Mouse (Mus musculus) neural tube, embryonic 14.5 days (tissue): ENCODE measurements around the gene Pi4ka. TPM values are rescaled to one million over a fixed set of nuclear protein-coding genes. Genes with fewer than 3 reads are reported as not detected.
"Not testable (repeated sequence)": the region's sequence is repeated elsewhere in the genome, so short reads cannot be mapped to it uniquely, and the experiment has no call there.

Source experiments
- ATAC-seq: fragments of 200-750 bp; cut with Nextera tagmentation; 2 replicates; pipeline ENCODE4 v1.8.0; 2017; ENCODE audit warnings: low read depth, mild to moderate bottlenecking, moderate TSS enrichment, moderate library complexity
- H3K27ac ChIP-seq: fragments of 300-500 bp; sonication (generic); 2 replicates; pipeline ENCODE4 v1.5.1; 2014; ENCODE audit warnings: low read depth, mild to moderate bottlenecking, control low read depth, low read length, moderate library complexity, mixed read lengths
- H3K27me3 ChIP-seq: fragments of 300-500 bp; sonication (generic); 2 replicates; pipeline ENCODE4 v1.6.1; 2014; ENCODE audit warnings: low read length; ENCODE audit not compliant: control insufficient read depth, insufficient read depth
- H3K36me3 ChIP-seq: fragments of 300-500 bp; sonication (generic); 2 replicates; pipeline ENCODE4 v1.6.1; 2014; ENCODE audit warnings: low read length, mixed read lengths; ENCODE audit not compliant: control insufficient read depth, insufficient read depth
- H3K4me1 ChIP-seq: fragments of 300-500 bp; sonication (generic); 2 replicates; pipeline ENCODE4 v1.6.1; 2014; ENCODE audit warnings: low read length; ENCODE audit not compliant: control insufficient read depth, insufficient read depth
- H3K4me2 ChIP-seq: fragments of 300-500 bp; sonication (generic); 2 replicates; pipeline ENCODE4 v1.6.1; 2014; ENCODE audit warnings: mild to moderate bottlenecking, low read depth, low read length, control low read depth
- H3K4me3 ChIP-seq: fragments of 300-500 bp; sonication (generic); 2 replicates; pipeline ENCODE4 v1.5.1; 2014; ENCODE audit warnings: low read depth, low read length, control low read depth, mixed read lengths
- H3K9ac ChIP-seq: fragments of 300-500 bp; sonication (generic); replicated peaks from 2 replicates; pipeline ENCODE4 v1.6.1; 2014; ENCODE audit warnings: low read depth, mild to moderate bottlenecking, control low read depth, low read length, mixed read lengths
- H3K9me3 ChIP-seq: fragments of 300-500 bp; sonication (generic); 2 replicates; pipeline ENCODE4 v1.6.1; 2016; ENCODE audit warnings: low read length; ENCODE audit not compliant: control insufficient read depth
- WGBS: fragments of 180-500 bp; shearing (Covaris S2); extraction: QIAGEN DNeasy Blood & Tissue Kit; methylation state at CpG from one replicate; pipeline ENCODE4 v1.1.7; 2014; 5-methylcytosine and 5-hydroxymethylcytosine counted together
- polyA plus RNA-seq: library from polyadenylated mRNA; unstranded; fragments of >200 nt; fragmentation: Nextera tagmentation; extraction: Ambion mirVana; gene quantifications from 2 replicates; pipeline ENCODE4 v1.2.1, GENCODE M21; 2014

Gene Pi4ka
- polyA plus RNA-seq, 1 experiment from 2014 or later = 73.0 TPM

GRCm38 (mm10) chr16:17237634-17238033 lies 168.5 kb downstream of the Pi4ka start:
- Histone ChIP-seq H3K4me3 (no peak overlapping the region), H3K9me3 (no peaks in the 10 kb centered on the region), H3K27ac (no peak overlapping the region), H3K36me3 (no peaks in the 10 kb centered on the region), H3K4me2 (no peak overlapping the region), H3K4me1 (peaks cover 23% of the 10 kb centered on the region), H3K27me3 (no peaks in the 10 kb centered on the region), H3K9ac (no peak overlapping the region)
- ATAC-seq = no peak
- WGBS = 82% methylated on average over 3 of the region's 3 CpGs

- Histone ChIP-seq H3K4me1 (peaks cover 22% of the 10 kb centered on the region), H3K9me3 (no peaks in the 10 kb centered on the region), H3K9ac (peak overlapping the region; percentile 97; the same call in 1 of the 2 replicates), H3K4me3 (peak overlapping the region; percentile 81), H3K27ac (peak overlapping the region; percentile 94; the same call in 1 of the 2 replicates), H3K36me3 (no peaks in the 10 kb centered on the region), H3K4me2 (peak overlapping the region; percentile 85), H3K27me3 (no peaks in the 10 kb centered on the region)
- ATAC-seq = no peak
- 41% methylated on average over 9 of the region's 9 CpGs for WGBS
These were observed 171.0 kb downstream of the Pi4ka start for GRCm38 (mm10) chr16:17234916-17235665.

GRCm38 (mm10) chr16:17234499-17234895 lies 171.6 kb downstream of the Pi4ka start:
- Histone ChIP-seq H3K36me3 (no peaks in the 10 kb centered on the region), H3K9ac (peak overlapping the region; percentile 97), H3K4me2 (peak overlapping the region; percentile 85), H3K27me3 (no peaks in the 10 kb centered on the region), H3K4me3 (peak overlapping the region; percentile 81), H3K4me1 (peaks cover 21% of the 10 kb centered on the region), H3K9me3 (no peaks in the 10 kb centered on the region), H3K27ac (peak overlapping the region; percentile 94)
- WGBS = 2% methylated on average over 12 of the region's 12 CpGs
- ATAC-seq = no peak

GRCm38 (mm10) chr16:17233702-17234498 lies 172.2 kb downstream of the Pi4ka start:
- Histone ChIP-seq H3K4me2 (peak overlapping the region; percentile 85), H3K27ac (peak overlapping the region; percentile 94), H3K9me3 (no peaks in the 10 kb centered on the region), H3K4me1 (peaks cover 21% of the 10 kb centered on the region), H3K9ac (peak overlapping the region; percentile 97), H3K36me3 (no peaks in the 10 kb centered on the region), H3K4me3 (peak overlapping the region; percentile 81), H3K27me3 (no peaks in the 10 kb centered on the region)
- WGBS = under 1% methylated on average over 62 of the region's 62 CpGs
- peak; percentile 78 for ATAC-seq

GRCm38 (mm10) chr16:17232794-17233701 lies 173.1 kb downstream of the Pi4ka start, which contains the start of gene Hic2:
TSS of gene Hic2 (plus strand) at chr16:17233572.
- WGBS = under 1% methylated on average over 49 of the region's 59 CpGs
- peak; percentile 95 for ATAC-seq

GRCm38 (mm10) chr16:17231523-17231922 lies 174.6 kb downstream of the Pi4ka start:
- H3K9me3 ChIP-seq, H3K4me3 ChIP-seq, ATAC-seq, H3K9ac ChIP-seq, H3K36me3 ChIP-seq, H3K27me3 ChIP-seq, H3K4me2 ChIP-seq, H3K27ac ChIP-seq: not testable (repeated sequence)
- WGBS = 89% methylated on average over 2 of the region's 2 CpGs
- H3K4me1 ChIP-seq = peaks cover 18% of the 10 kb centered on the region

More at GRCm38 (mm10) chr16:17232794-17233701, 173.1 kb downstream of the Pi4ka start, which contains the start of gene Hic2:
- peak within 1 kb of the TSS; percentile 85 for H3K4me2 ChIP-seq
- H3K9ac ChIP-seq = peak within 1 kb of the TSS; percentile 97
- H3K9me3 ChIP-seq = no peaks in the 10 kb centered on the region
- no peaks in the 10 kb centered on the region for H3K27me3 ChIP-seq
- H3K4me1 ChIP-seq = peaks cover 18% of the 10 kb centered on the region
- no peaks in the 10 kb centered on the region for H3K36me3 ChIP-seq
- peak within 1 kb of the TSS; percentile 81 for H3K4me3 ChIP-seq
- H3K27ac ChIP-seq = peak within 1 kb of the TSS; percentile 94

Other genes with a start within 250 kb of the Pi4ka start
- 280 and 285 TPM in 2 replicates for gene Ube2l3, start 203.7 kb downstream of the Pi4ka start, polyA plus RNA-seq
- 2.2 and 2.7 TPM in 2 replicates for gene Rimbp3, start 197.7 kb downstream of the Pi4ka start, polyA plus RNA-seq
- 4.8 and 6.7 TPM in 2 replicates for gene Hic2, start 172.7 kb downstream of the Pi4ka start, polyA plus RNA-seq
- gene Tmem191c, start 130.2 kb downstream of the Pi4ka start, polyA plus RNA-seq = 37.7 and 55.7 TPM in 2 replicates
- gene Serpind1, start 74.9 kb downstream of the Pi4ka start, polyA plus RNA-seq = 0.83 and 2.3 TPM in 2 replicates
- 9.5 and 10.6 TPM in 2 replicates for gene Snap29, start 328 bp downstream of the Pi4ka start, polyA plus RNA-seq
- gene Crkl, start 45.7 kb upstream of the Pi4ka start, polyA plus RNA-seq = 70.6 and 73.1 TPM in 2 replicates
- gene Aifm3, start 83.3 kb upstream of the Pi4ka start, polyA plus RNA-seq = 3.0 and 3.4 TPM in 2 replicates
- gene Lztr1, start 102.4 kb upstream of the Pi4ka start, polyA plus RNA-seq = 113 and 132 TPM in 2 replicates
- 58.6 and 62.7 TPM in 2 replicates for gene Thap7, start 124.8 kb upstream of the Pi4ka start, polyA plus RNA-seq
- gene Lrrc74b, start 154.9 kb upstream of the Pi4ka start, polyA plus RNA-seq = 0.79 and 1.1 TPM in 2 replicates
- gene P2rx6, start 155.6 kb upstream of the Pi4ka start, polyA plus RNA-seq = 2.4 and 2.7 TPM in 2 replicates
- 32.8 and 39.1 TPM in 2 replicates for gene Slc7a4, start 176.9 kb upstream of the Pi4ka start, polyA plus RNA-seq
- gene Smpd4, start 213.0 kb upstream of the Pi4ka start, polyA plus RNA-seq = 27.7 and 29.3 TPM in 2 replicates
- gene Ccdc74a, start 240.2 kb upstream of the Pi4ka start, polyA plus RNA-seq = 10.6 and 11.3 TPM in 2 replicates